Mouse (Mus musculus) NIH3T3 (cell line): ENCODE results near the gene Exosc7.

Source experiments
- DNase-seq: peaks from one replicate; pipeline ENCODE4 v3.0.0-alpha.2; 2012; ENCODE audit warnings: low read depth

Gene Exosc7

GRCm38 (mm10) chr9:123138891-123139474 is 26.0 kb downstream of the Exosc7 start:
- DNase-seq: peak; percentile 87

- no peak for DNase-seq
These were observed 27.0 kb downstream of the Exosc7 start for GRCm38 (mm10) chr9:123139887-123140614.

- DNase-seq: peak; percentile 53
These were observed 35.4 kb downstream of the Exosc7 start for GRCm38 (mm10) chr9:123148430-123148829.

GRCm38 (mm10) chr9:123150241-123151020 is 37.4 kb downstream of the Exosc7 start, which contains the start of gene Clec3b:
TSS of gene Clec3b (plus strand) at chr9:123150946.
- peak; percentile 89 for DNase-seq

- no peak for DNase-seq
These were observed 38.5 kb downstream of the Exosc7 start for GRCm38 (mm10) chr9:123151561-123151960.

- no peak for DNase-seq
These were observed 39.0 kb downstream of the Exosc7 start for GRCm38 (mm10) chr9:123152026-123152425.

GRCm38 (mm10) chr9:123153121-123153520 is 40.1 kb downstream of the Exosc7 start:
- peak; percentile 33 for DNase-seq

GRCm38 (mm10) chr9:123156910-123157361 is 43.9 kb downstream of the Exosc7 start:
- peak; percentile 70 for DNase-seq

GRCm38 (mm10) chr9:123157699-123158098 is 44.7 kb downstream of the Exosc7 start:
- peak; percentile 76 for DNase-seq

GRCm38 (mm10) chr9:123158125-123158836 is 45.3 kb downstream of the Exosc7 start:
- peak; percentile 67 for DNase-seq

GRCm38 (mm10) chr9:123159330-123159729 is 46.3 kb downstream of the Exosc7 start:
- DNase-seq: peak; percentile 90

GRCm38 (mm10) chr9:123161792-123162191 is 48.8 kb downstream of the Exosc7 start:
- no peak for DNase-seq

GRCm38 (mm10) chr9:123162985-123163694 is 50.1 kb downstream of the Exosc7 start:
- DNase-seq: no peak

- DNase-seq: peak; percentile 60
These were observed 52.9 kb downstream of the Exosc7 start for GRCm38 (mm10) chr9:123165781-123166443.

GRCm38 (mm10) chr9:123173760-123174159 is 60.7 kb downstream of the Exosc7 start:
- DNase-seq: no peak

- DNase-seq: no peak
These were observed 61.3 kb downstream of the Exosc7 start for GRCm38 (mm10) chr9:123174356-123174755.

GRCm38 (mm10) chr9:123177380-123178048 is 64.5 kb downstream of the Exosc7 start:
- DNase-seq: no peak

GRCm38 (mm10) chr9:123180003-123180402 is 67.0 kb downstream of the Exosc7 start:
- DNase-seq: no peak

- DNase-seq: no peak
These were observed 70.2 kb downstream of the Exosc7 start for GRCm38 (mm10) chr9:123183226-123183625.

GRCm38 (mm10) chr9:123185546-123185945 is 72.5 kb downstream of the Exosc7 start:
- peak; percentile 17 for DNase-seq
